Mouse (Mus musculus): ENCODE data around the gene Pld3. TPM values are rescaled to one million over a fixed set of nuclear protein-coding genes. Genes with fewer than 3 reads are reported as not detected.
A peak's percentile ranks its signal among the peaks of the same experiment; 100 is the strongest.

Pld3 gene
- polyA plus RNA-seq, 1 experiment: 142 TPM

- no peak for DNase-seq
- H3K36me3 ChIP-seq (ENCODE audit: control insufficient read depth, insufficient read depth, low read length): no peaks in the 10 kb centered on the region; the same call in none of the 2 replicates
- 83% methylated on average over 5 of the region's 5 CpGs for WGBS
- TF ChIP-seq CTCF (conservative IDR thresholded peaks at IDR 0.05; ENCODE audit: insufficient read depth, insufficient read length, low read depth, low read length) (no peak), POLR2A (IDR thresholded peaks at IDR 0.05; ENCODE audit: low read depth, low read length) (no peak)
- H3K27me3 ChIP-seq (replicated peaks; ENCODE audit: control insufficient read depth, insufficient read depth, low read length): no peaks in the 10 kb centered on the region
- no peaks in the 10 kb centered on the region for H3K4me1 ChIP-seq (ENCODE audit: control insufficient read depth, insufficient read depth, low read length)
- H3K27ac ChIP-seq (ENCODE audit: insufficient read depth, low read depth, low read length): no peak overlapping the region
- no peak overlapping the region for H3K4me3 ChIP-seq (ENCODE audit: insufficient read depth, low read depth, low read length)
These were observed 16.7 kb upstream of the Pld3 start for GRCm38 (mm10) chr7:27569580-27570224.

DNA sequence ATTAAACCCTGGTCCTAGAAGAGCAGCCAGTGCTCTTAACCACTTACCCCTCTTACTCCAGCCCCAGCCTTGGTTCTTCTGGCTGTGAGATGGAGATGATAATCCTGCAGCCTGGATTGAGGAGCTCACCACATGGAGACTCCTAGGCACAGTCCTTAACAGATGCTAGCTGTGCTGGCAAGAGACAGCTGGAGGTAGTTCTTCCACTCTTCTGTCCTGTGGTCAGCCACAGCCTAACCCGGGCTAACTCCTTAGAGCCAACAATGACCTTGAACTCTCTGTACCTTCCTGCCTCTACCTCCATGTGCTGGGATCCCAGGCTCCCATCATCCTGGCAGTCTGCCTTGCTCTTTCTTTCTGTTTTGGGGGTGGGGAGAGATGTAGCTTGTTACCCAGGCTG is 8.0 kb upstream of the Pld3 start:
- Histone ChIP-seq H3K36me3 (ENCODE audit: control insufficient read depth, insufficient read depth, low read length) (no peaks in the 10 kb centered on the region), H3K27ac (ENCODE audit: insufficient read depth, low read depth, low read length) (no peak overlapping the region), H3K27me3 (replicated peaks; ENCODE audit: control insufficient read depth, insufficient read depth, low read length) (no peaks in the 10 kb centered on the region), H3K4me1 (ENCODE audit: control insufficient read depth, insufficient read depth, low read length) (no peaks in the 10 kb centered on the region), H3K4me3 (ENCODE audit: insufficient read depth, low read depth, low read length) (no peak overlapping the region)
- WGBS: 77% methylated on average over 1 of the region's 1 CpGs
- DNase-seq: no peak
- no peak for TF ChIP-seq POLR2A (IDR thresholded peaks at IDR 0.05; ENCODE audit: low read depth, low read length)
- TF ChIP-seq CTCF (conservative IDR thresholded peaks at IDR 0.05; ENCODE audit: insufficient read depth, insufficient read length, low read depth, low read length): no peak

DNA sequence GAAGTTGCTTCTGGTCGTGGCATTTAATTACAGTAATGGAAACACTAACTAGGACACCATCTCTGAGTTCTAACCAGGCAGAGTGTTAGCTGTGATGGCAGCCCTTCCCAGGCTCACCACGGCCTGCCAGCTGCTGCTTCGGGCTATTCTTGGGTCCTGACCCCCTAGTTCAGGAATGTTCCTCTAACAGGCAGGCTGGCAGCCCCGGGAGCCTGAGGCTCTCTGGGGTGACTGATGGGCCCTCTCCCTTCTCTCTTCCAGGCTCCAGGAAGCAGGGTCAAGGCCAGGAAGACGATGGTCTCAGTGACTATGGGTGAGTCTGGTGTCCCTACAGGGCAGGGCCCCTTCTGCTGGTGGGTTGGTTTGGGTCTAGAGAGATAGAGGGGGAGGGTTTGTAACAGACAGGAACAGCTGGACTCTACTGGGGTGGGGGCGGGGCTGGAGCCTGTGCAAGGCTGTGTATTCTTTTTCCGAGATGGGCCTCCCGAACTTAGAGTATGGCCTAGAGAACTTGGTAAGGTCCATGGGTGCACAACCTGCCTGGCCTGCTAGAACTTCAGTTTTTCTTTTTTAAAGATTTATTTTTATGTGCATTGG is 7.4 kb upstream of the Pld3 start:
- no peaks in the 10 kb centered on the region for H3K36me3 ChIP-seq (ENCODE audit: control insufficient read depth, insufficient read depth, low read length)
- H3K4me1 ChIP-seq (ENCODE audit: control insufficient read depth, insufficient read depth, low read length): no peaks in the 10 kb centered on the region
- TF ChIP-seq POLR2A (IDR thresholded peaks at IDR 0.05; ENCODE audit: low read depth, low read length) (no peak), CTCF (conservative IDR thresholded peaks at IDR 0.05; ENCODE audit: insufficient read depth, insufficient read length, low read depth, low read length) (no peak)
- 46% methylated on average over 8 of the region's 8 CpGs for WGBS
- H3K27ac ChIP-seq (ENCODE audit: insufficient read depth, low read depth, low read length): no peak overlapping the region
- no peak overlapping the region for H3K4me3 ChIP-seq (ENCODE audit: insufficient read depth, low read depth, low read length)
- no peaks in the 10 kb centered on the region for H3K27me3 ChIP-seq (replicated peaks; ENCODE audit: control insufficient read depth, insufficient read depth, low read length)
- no peak for DNase-seq

DNA sequence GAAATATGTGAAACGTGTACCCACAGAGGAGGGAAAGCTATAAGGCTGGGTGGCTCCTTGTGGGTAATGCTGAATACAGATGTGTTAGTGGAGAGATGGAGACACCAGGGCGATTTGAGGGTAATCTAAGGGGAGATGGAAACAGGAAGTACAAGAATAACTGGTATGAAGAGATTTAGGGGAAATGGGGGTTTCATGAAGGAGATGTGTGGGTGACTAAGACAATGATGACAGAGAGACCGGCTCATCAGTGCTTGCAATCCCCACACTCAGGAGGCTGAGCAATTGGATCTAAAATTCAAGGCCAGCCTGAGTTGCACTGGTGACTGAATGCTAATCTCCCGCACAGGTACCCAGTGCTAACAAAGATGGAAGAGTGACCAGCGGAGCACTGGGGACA is 948 bp downstream of the Pld3 start:
- H3K4me1 ChIP-seq (ENCODE audit: control insufficient read depth, insufficient read depth, low read length): peaks cover 4% of the 10 kb centered on the region; the same call in 1 of the 2 replicates
- H3K36me3 ChIP-seq (ENCODE audit: control insufficient read depth, insufficient read depth, low read length): no peaks in the 10 kb centered on the region
- peak overlapping the region; percentile 7 for H3K4me3 ChIP-seq (ENCODE audit: insufficient read depth, low read depth, low read length)
- TF ChIP-seq POLR2A (IDR thresholded peaks at IDR 0.05; ENCODE audit: low read depth, low read length) (no peak), CTCF (conservative IDR thresholded peaks at IDR 0.05; ENCODE audit: insufficient read depth, insufficient read length, low read depth, low read length) (no peak)
- no peak overlapping the region; the same call in 1 of the 2 replicates for H3K27ac ChIP-seq (ENCODE audit: insufficient read depth, low read depth, low read length)
- DNase-seq: no peak
- WGBS: 48% methylated on average over 5 of the region's 5 CpGs
- no peaks in the 10 kb centered on the region for H3K27me3 ChIP-seq (replicated peaks; ENCODE audit: control insufficient read depth, insufficient read depth, low read length)

DNA sequence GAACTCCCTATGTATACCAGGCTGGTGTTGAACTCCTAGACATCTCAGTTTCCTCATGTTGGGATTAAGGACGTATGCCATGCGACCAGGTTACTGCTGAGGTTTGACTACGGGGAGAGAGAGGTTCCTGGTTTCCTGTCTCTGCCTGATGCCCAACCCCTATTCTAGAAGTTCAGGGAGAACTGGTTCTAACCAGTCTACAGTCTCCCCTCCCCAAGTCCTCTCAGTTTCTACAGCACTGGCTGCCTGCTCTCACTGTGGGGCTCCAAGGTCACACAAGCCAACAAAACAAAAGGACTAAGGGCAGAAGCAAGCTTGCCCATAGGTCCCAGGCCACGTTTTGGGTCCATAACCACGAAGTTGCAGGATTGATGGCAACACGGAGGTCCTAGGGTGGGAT is 3.4 kb downstream of the Pld3 start:
- no peak overlapping the region for H3K4me3 ChIP-seq (ENCODE audit: insufficient read depth, low read depth, low read length)
- H3K36me3 ChIP-seq (ENCODE audit: control insufficient read depth, insufficient read depth, low read length): no peaks in the 10 kb centered on the region
- peak; percentile 23 for DNase-seq
- WGBS: 54% methylated on average over 6 of the region's 6 CpGs
- TF ChIP-seq POLR2A (IDR thresholded peaks at IDR 0.05; ENCODE audit: low read depth, low read length): no peak
- TF ChIP-seq CTCF (conservative IDR thresholded peaks at IDR 0.05; ENCODE audit: insufficient read depth, insufficient read length, low read depth, low read length): no peak
- H3K27me3 ChIP-seq (replicated peaks; ENCODE audit: control insufficient read depth, insufficient read depth, low read length): no peaks in the 10 kb centered on the region
- peak overlapping the region; percentile 13; the same call in 1 of the 2 replicates for H3K27ac ChIP-seq (ENCODE audit: insufficient read depth, low read depth, low read length)
- peaks cover 4% of the 10 kb centered on the region; the same call in 1 of the 2 replicates for H3K4me1 ChIP-seq (ENCODE audit: control insufficient read depth, insufficient read depth, low read length)

DNA sequence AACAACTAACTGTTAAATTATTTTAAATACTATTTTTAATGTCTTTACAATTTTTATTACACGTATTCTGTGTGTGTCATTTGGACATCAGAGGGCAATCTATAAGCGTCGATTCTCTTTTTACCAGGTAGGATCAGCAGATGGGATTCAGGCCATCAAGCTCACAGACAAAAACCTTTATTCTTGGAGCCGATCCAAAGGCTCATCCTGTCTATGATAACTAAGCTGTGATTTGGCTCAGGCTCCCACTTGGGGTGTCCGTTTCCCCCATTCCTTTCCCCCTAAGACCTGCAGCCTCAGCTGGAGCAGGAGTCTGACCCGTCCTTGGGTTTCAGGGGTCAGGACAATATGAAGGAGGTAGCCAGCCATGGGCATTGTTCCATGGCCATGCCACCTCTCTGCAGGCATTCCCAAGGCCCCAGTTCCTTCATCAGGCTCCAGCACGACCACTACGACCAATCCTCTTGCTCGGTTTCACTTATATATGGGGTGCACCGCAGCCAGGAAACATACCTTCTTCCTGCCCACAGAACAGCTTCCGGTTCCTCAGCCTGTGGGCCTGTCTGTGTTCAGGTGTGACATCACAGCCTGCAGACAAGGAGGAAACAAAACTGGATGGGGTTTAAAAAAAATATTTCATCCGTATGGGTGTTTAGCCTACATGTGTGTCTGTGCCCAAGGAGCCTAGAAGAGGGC is 8.2 kb downstream of the Pld3 start:
- 74% methylated on average over 12 of the region's 12 CpGs for WGBS
- no peak overlapping the region for H3K27ac ChIP-seq (ENCODE audit: insufficient read depth, low read depth, low read length)
- no peaks in the 10 kb centered on the region for H3K27me3 ChIP-seq (replicated peaks; ENCODE audit: control insufficient read depth, insufficient read depth, low read length)
- H3K36me3 ChIP-seq (ENCODE audit: control insufficient read depth, insufficient read depth, low read length): no peaks in the 10 kb centered on the region
- DNase-seq: no peak
- no peak overlapping the region for H3K4me3 ChIP-seq (ENCODE audit: insufficient read depth, low read depth, low read length)
- no peak for TF ChIP-seq POLR2A (IDR thresholded peaks at IDR 0.05; ENCODE audit: low read depth, low read length)
- TF ChIP-seq CTCF (conservative IDR thresholded peaks at IDR 0.05; ENCODE audit: insufficient read depth, insufficient read length, low read depth, low read length): no peak
- H3K4me1 ChIP-seq (ENCODE audit: control insufficient read depth, insufficient read depth, low read length): no peaks in the 10 kb centered on the region

- H3K27ac ChIP-seq (ENCODE audit: insufficient read depth, low read depth, low read length): no peak overlapping the region
- WGBS: 89% methylated on average over 4 of the region's 4 CpGs
- H3K27me3 ChIP-seq (replicated peaks; ENCODE audit: control insufficient read depth, insufficient read depth, low read length): no peaks in the 10 kb centered on the region
- TF ChIP-seq CTCF (conservative IDR thresholded peaks at IDR 0.05; ENCODE audit: insufficient read depth, insufficient read length, low read depth, low read length): no peak
- no peak for TF ChIP-seq POLR2A (IDR thresholded peaks at IDR 0.05; ENCODE audit: low read depth, low read length)
- H3K4me3 ChIP-seq (ENCODE audit: insufficient read depth, low read depth, low read length): no peak overlapping the region
- no peak for DNase-seq
- no peaks in the 10 kb centered on the region for H3K36me3 ChIP-seq (ENCODE audit: control insufficient read depth, insufficient read depth, low read length)
- H3K4me1 ChIP-seq (ENCODE audit: control insufficient read depth, insufficient read depth, low read length): no peaks in the 10 kb centered on the region
These were observed 9.2 kb downstream of the Pld3 start for GRCm38 (mm10) chr7:27543851-27544250.

Measured in kidney, adult 2 months (tissue).